Mouse (Mus musculus) stomach, embryonic 14.5 days (tissue): ENCODE data around the gene Phactr3. TPM values are rescaled to one million over a fixed set of nuclear protein-coding genes. Genes with fewer than 3 reads are reported as not detected.

Experiments used
- ATAC-seq: fragments of 200-750 bp; cut with Nextera tagmentation; 2 replicates; pipeline ENCODE4 v1.8.0; 2017; ENCODE audit warnings: low read depth, moderate TSS enrichment; ENCODE audit not compliant: insufficient number of reproducible peaks, insufficient read depth, low FRiP score
- H3K27ac ChIP-seq: fragments of 300-500 bp; sonication (generic); 2 replicates; pipeline ENCODE4 v1.5.1; 2014; ENCODE audit warnings: mild to moderate bottlenecking, low read length, moderate library complexity, mixed read lengths
- H3K27me3 ChIP-seq: fragments of 300-500 bp; sonication (generic); 2 replicates; pipeline ENCODE4 v1.6.1; 2014; ENCODE audit warnings: low read length, control low read depth, mixed read lengths; ENCODE audit not compliant: control insufficient read depth, insufficient read depth
- H3K36me3 ChIP-seq: fragments of 300-500 bp; sonication (generic); 2 replicates; pipeline ENCODE4 v1.6.1; 2014; ENCODE audit warnings: mild to moderate bottlenecking, control low read depth, low read length, moderate library complexity, mixed read lengths; ENCODE audit not compliant: control insufficient read depth, insufficient read depth
- H3K4me1 ChIP-seq: fragments of 300-500 bp; sonication (generic); 2 replicates; pipeline ENCODE4 v1.6.1; 2014; ENCODE audit warnings: low read length, control low read depth, mixed read lengths; ENCODE audit not compliant: control insufficient read depth, insufficient read depth
- H3K4me2 ChIP-seq: fragments of 300-500 bp; sonication (generic); replicated peaks from 2 replicates; pipeline ENCODE4 v1.6.1; 2014; ENCODE audit warnings: low read depth, low read length, control low read depth
- H3K4me3 ChIP-seq: fragments of 300-500 bp; sonication (generic); 2 replicates; pipeline ENCODE4 v1.5.1; 2014; ENCODE audit warnings: low read depth, low read length, control low read depth
- H3K9ac ChIP-seq: fragments of 300-500 bp; sonication (generic); replicated peaks from 2 replicates; pipeline ENCODE4 v1.6.1; 2014; ENCODE audit warnings: low read depth, mild to moderate bottlenecking, control low read depth, low read length, moderate library complexity, mixed read lengths
- H3K9me3 ChIP-seq: fragments of 300-500 bp; sonication (generic); 2 replicates; pipeline ENCODE4 v1.6.1; 2016; ENCODE audit warnings: low read depth, low read length, control low read depth; ENCODE audit not compliant: control insufficient read depth
- WGBS: fragments of 180-500 bp; shearing (Covaris S2); extraction: QIAGEN DNeasy Blood & Tissue Kit; methylation state at CpG from one replicate; pipeline ENCODE4 v1.1.7; 2014; 5-methylcytosine and 5-hydroxymethylcytosine counted together
- polyA plus RNA-seq: library from polyadenylated mRNA; unstranded; fragments of >200 nt; fragmentation: Nextera tagmentation; extraction: Ambion mirVana; gene quantifications from 2 replicates; pipeline ENCODE4 v1.2.1, GENCODE M21; 2014

Gene Phactr3
- polyA plus RNA-seq, 1 experiment from 2014 or later, result 4.6 TPM

DNA sequence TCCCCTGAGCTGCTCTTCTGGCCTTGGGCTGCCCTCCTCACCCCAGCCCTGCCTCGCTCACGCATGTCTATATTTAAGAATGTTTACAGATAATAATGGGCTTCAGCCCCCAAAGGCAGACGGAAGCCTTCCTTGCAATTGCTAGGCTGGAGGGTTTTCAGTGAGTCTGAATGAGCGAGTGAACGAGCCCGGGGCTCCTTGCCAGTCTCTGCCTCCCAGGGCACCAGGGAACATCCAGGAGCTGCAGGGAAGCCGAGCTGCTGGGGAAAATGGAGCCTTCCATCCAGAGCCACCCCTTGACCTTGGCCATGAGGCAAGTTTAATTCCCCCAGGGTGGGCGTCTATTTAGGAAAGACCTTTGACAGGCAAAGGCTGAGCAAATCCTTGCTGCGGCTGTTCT, 74.1 kb downstream of the Phactr3 start:
- no peak for ATAC-seq
- 41% methylated on average over 9 of the region's 9 CpGs for WGBS

GRCm38 (mm10) chr2:178193445-178193844, 74.7 kb downstream of the Phactr3 start:
- Histone ChIP-seq H3K36me3 (no peaks in the 10 kb centered on the region), H3K27ac (no peak overlapping the region), H3K4me1 (0 out of 2 replicates have a peak, but pooled peaks cover 3% of the 10 kb centered on the region), H3K9ac (no peak overlapping the region), H3K27me3 (no peaks in the 10 kb centered on the region), H3K4me3 (no peak overlapping the region), H3K4me2 (no peak overlapping the region), H3K9me3 (no peaks in the 10 kb centered on the region)
- no peak for ATAC-seq
- WGBS, result 46% methylated on average over 2 of the region's 2 CpGs

More for the DNA sequence above, 74.1 kb downstream of the Phactr3 start:
- Histone ChIP-seq H3K4me3 (no peak overlapping the region), H3K9me3 (no peaks in the 10 kb centered on the region), H3K27me3 (no peaks in the 10 kb centered on the region), H3K27ac (no peak overlapping the region), H3K4me1 (0 out of 2 replicates have a peak, but pooled peaks cover 3% of the 10 kb centered on the region), H3K9ac (no peak overlapping the region), H3K36me3 (no peaks in the 10 kb centered on the region), H3K4me2 (no peak overlapping the region)

- H3K4me1 ChIP-seq, result 0 out of 2 replicates have a peak, but pooled peaks cover 3% of the 10 kb centered on the region
- no peak overlapping the region for H3K9ac ChIP-seq
- H3K9me3 ChIP-seq, result no peaks in the 10 kb centered on the region
- no peak overlapping the region for H3K27ac ChIP-seq
- ATAC-seq, result no peak
- 34% methylated on average over 5 of the region's 5 CpGs for WGBS
- no peak overlapping the region for H3K4me3 ChIP-seq
- H3K4me2 ChIP-seq, result no peak overlapping the region
- H3K27me3 ChIP-seq, result no peaks in the 10 kb centered on the region
- no peaks in the 10 kb centered on the region for H3K36me3 ChIP-seq
These were observed 76.1 kb downstream of the Phactr3 start for GRCm38 (mm10) chr2:178194908-178195307.

- H3K36me3 ChIP-seq, result no peaks in the 10 kb centered on the region
- no peak overlapping the region for H3K4me2 ChIP-seq
- no peaks in the 10 kb centered on the region for H3K9me3 ChIP-seq
- H3K9ac ChIP-seq, result no peak overlapping the region
- H3K27me3 ChIP-seq, result no peaks in the 10 kb centered on the region
- H3K4me3 ChIP-seq, result no peak overlapping the region
- H3K4me1 ChIP-seq, result 0 out of 2 replicates have a peak, but pooled peaks cover 3% of the 10 kb centered on the region
- ATAC-seq, result no peak
- H3K27ac ChIP-seq, result no peak overlapping the region
- 84% methylated on average over 6 of the region's 6 CpGs for WGBS
These were observed 77.3 kb downstream of the Phactr3 start for GRCm38 (mm10) chr2:178196038-178196437.

GRCm38 (mm10) chr2:178197542-178197941, 78.8 kb downstream of the Phactr3 start:
- ATAC-seq, result no peak
- Histone ChIP-seq H3K27me3 (no peaks in the 10 kb centered on the region), H3K27ac (no peak overlapping the region), H3K36me3 (no peaks in the 10 kb centered on the region), H3K4me3 (no peak overlapping the region), H3K9ac (no peak overlapping the region), H3K9me3 (no peaks in the 10 kb centered on the region), H3K4me2 (no peak overlapping the region), H3K4me1 (0 out of 2 replicates have a peak, but pooled peaks cover 3% of the 10 kb centered on the region)
- 74% methylated on average over 1 of the region's 1 CpGs for WGBS

GRCm38 (mm10) chr2:178204455-178204854, 85.7 kb downstream of the Phactr3 start:
- Histone ChIP-seq H3K27me3 (no peaks in the 10 kb centered on the region), H3K4me2 (no peak overlapping the region), H3K9me3 (no peaks in the 10 kb centered on the region), H3K4me1 (no peaks in the 10 kb centered on the region), H3K36me3 (no peaks in the 10 kb centered on the region), H3K4me3 (no peak overlapping the region), H3K9ac (no peak overlapping the region), H3K27ac (no peak overlapping the region)
- ATAC-seq, result no peak
- 84% methylated on average over 10 of the region's 10 CpGs for WGBS

DNA sequence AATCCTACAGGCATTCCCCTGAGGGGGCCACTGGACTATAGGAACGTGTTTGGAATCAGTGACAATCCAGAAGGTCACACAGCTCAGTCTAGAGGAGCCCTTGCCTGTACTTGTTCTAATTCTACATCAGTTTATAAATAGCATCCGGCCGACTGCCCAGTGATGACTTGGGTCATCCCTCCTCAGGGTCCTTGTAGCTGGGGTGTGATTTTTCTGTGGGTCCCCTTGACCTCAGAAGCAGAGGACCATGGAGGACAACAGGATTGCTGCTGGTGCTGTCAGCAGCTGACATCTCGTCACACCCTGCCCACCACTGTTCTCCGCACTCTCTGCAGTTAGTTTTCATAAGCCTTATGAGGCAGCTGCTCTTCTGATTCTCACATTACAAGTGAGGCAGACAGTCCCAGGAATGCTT, 89.4 kb downstream of the Phactr3 start:
- H3K4me1 ChIP-seq, result no peaks in the 10 kb centered on the region; the same call in 1 of the 2 replicates
- 70% methylated on average over 5 of the region's 5 CpGs for WGBS
- no peaks in the 10 kb centered on the region for H3K9me3 ChIP-seq
- no peaks in the 10 kb centered on the region for H3K36me3 ChIP-seq
- no peak for ATAC-seq
- no peaks in the 10 kb centered on the region for H3K27me3 ChIP-seq
- H3K4me2 ChIP-seq, result no peak overlapping the region
- no peak overlapping the region for H3K27ac ChIP-seq
- no peak overlapping the region for H3K9ac ChIP-seq
- no peak overlapping the region for H3K4me3 ChIP-seq

- 86% methylated on average over 2 of the region's 2 CpGs for WGBS
- Histone ChIP-seq H3K36me3 (no peaks in the 10 kb centered on the region), H3K9ac (no peak overlapping the region), H3K4me2 (no peak overlapping the region), H3K4me1 (no peaks in the 10 kb centered on the region; the same call in 1 of the 2 replicates), H3K27ac (no peak overlapping the region), H3K9me3 (no peaks in the 10 kb centered on the region), H3K4me3 (no peak overlapping the region), H3K27me3 (no peaks in the 10 kb centered on the region)
- ATAC-seq, result no peak
These were observed 95.1 kb downstream of the Phactr3 start for GRCm38 (mm10) chr2:178213826-178214225.

DNA sequence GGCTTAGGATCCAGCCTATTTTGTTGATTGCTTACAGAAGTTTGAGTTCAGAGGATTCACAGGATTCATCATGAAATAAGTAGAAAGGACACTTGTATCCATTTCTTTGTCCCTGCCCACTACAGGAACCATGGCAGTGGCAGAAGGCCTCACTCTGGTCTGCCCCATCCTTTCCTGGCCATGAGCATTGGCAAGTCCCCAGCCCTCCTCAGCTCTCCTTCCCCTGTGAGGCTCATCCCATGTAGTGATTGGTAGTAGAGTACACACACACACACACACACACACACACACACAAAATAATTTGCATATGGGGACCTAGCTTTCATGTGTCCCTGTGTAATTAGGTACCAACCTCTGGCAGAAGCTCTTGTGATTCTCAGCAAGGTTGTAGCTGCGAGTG, 95.8 kb downstream of the Phactr3 start:
- H3K27me3 ChIP-seq, result no peaks in the 10 kb centered on the region
- no peak overlapping the region for H3K27ac ChIP-seq
- H3K9ac ChIP-seq, result no peak overlapping the region
- H3K4me2 ChIP-seq, result no peak overlapping the region
- no peaks in the 10 kb centered on the region; the same call in 1 of the 2 replicates for H3K4me1 ChIP-seq
- no peaks in the 10 kb centered on the region for H3K36me3 ChIP-seq
- no peak for ATAC-seq
- no peaks in the 10 kb centered on the region for H3K9me3 ChIP-seq
- H3K4me3 ChIP-seq, result no peak overlapping the region
- 73% methylated on average over 1 of the region's 1 CpGs for whole genome bisulfite sequencing
